Mouse (Mus musculus) cerebellum, postnatal 10 days (tissue): Measurements from ENCODE around the gene Tbx20.

ENCODE experiments used
- DNase-seq, 2 experiments: peaks; one replicate each; pipeline ENCODE4 v3.0.0; 2021; ENCODE audit warnings: mixed read lengths in 2 of 2

The Tbx20 gene

DNA sequence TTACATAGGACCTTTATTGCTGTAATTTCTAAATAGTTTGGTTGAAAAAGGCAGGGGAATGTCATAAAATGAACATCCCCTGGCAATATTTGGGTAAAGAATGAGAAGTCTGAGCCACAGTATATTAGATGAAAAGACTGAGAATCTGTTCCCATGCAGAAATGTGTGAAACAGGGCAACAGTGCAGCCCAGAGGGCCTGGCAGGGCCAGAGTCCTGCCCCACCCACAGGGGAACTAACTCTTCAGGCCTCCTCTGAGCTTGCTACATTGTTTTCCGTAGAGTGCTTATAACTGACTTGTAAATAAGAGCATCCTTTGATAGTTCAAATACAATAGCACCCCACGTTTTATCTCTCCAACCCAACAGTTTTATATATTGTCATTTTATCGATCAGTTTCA, 7.0 kb downstream of the Tbx20 start:
- no peak for DNase-seq

DNA sequence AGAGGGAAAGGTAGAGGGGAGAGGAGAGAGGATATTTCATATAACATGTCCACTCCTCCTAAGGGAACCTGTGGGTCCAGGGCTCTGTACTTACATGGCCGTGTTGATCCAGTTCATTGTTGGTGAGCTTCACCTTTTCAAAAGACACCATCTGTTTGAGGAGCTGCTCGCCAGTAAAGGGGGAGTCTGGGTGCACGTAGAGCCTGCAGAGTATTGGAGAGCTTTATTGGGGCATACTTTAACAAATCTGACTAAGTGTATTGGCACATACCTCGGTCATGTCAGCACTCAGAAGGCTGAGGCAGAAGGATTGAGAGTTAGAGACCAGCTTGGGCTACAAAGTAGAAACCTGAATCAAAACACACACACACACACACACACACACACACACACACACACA, 8.5 kb downstream of the Tbx20 start:
- DNase-seq, result no peak

DNA sequence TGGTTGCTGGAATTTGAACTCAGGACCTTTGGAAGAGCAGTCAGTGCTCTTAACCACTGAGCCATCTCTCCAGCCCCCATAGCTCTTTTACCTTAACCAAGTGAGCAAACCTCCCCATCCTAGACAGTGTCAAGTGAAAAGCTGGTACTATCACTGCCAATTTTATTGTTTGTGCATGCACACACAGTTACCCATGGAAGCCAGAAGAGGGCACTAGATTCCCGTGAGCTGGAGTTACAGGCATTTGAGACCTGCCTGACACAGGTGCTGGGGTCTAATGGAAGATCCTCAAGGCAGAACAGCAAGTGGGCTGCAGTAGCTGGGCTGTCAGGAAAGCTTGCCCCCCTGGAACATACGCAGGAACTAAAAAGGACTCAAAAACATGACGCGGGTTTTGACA, 13.6 kb downstream of the Tbx20 start:
- peak; percentile 20 to 24 for DNase-seq

GRCm38 (mm10) chr9:24744958-24745357, 29.1 kb downstream of the Tbx20 start:
- no peak for DNase-seq

DNA sequence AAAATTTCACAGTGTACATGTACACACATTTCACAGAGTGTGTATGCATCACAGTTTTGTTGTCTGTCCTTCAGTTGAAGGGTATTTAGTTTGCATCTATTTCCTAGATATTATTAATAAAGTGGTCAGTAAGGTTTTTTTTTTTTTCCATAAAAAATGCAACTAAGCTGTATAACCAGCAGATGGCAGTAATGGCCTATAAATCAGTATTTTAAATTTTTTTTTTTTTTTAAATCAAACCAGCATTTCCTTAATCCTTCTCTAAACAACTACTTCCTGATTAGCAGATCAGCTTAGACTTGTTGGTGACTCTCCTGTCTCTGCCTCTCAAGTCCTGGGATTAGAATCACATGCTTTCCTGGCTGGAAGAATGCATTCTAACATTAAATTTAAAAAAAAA, 72.9 kb downstream of the Tbx20 start:
- peak in 1 of 2 experiments; percentile 20 for DNase-seq

- peak in 1 of 2 experiments; percentile 2 for DNase-seq
Observed at GRCm38 (mm10) chr9:24696405-24696778, 77.7 kb downstream of the Tbx20 start.

GRCm38 (mm10) chr9:24695700-24696404, 78.3 kb downstream of the Tbx20 start, which contains the start of gene Dpy19l2:
Dpy19l2 (minus strand) TSS chr9:24696293.
- peak; percentile 58 to 63 for DNase-seq
